Mouse (Mus musculus) limb, embryonic 15.5 days (tissue): ENCODE data around the gene Nid1. TPM values are rescaled to one million over a fixed set of nuclear protein-coding genes. Genes with fewer than 3 reads are reported as not detected.
A peak's percentile ranks its signal among the peaks of the same experiment; 100 is the strongest.

Experiments used
- ATAC-seq: fragments of 200-750 bp; cut with Nextera tagmentation; 2 replicates; pipeline ENCODE4 v1.8.0; 2017; ENCODE audit warnings: low read depth, moderate TSS enrichment; ENCODE audit not compliant: insufficient number of reproducible peaks, low FRiP score, low TSS enrichment
- H3K27ac ChIP-seq: fragments of 300-500 bp; sonication (generic); 2 replicates; pipeline ENCODE4 v1.5.1; 2015; ENCODE audit warnings: moderate library complexity, mild to moderate bottlenecking, inconsistent platforms
- H3K27me3 ChIP-seq: fragments of 300-500 bp; sonication (generic); 2 replicates; pipeline ENCODE4 v1.6.1; 2015; ENCODE audit warnings: inconsistent platforms
- H3K36me3 ChIP-seq: fragments of 300-500 bp; sonication (generic); 2 replicates; pipeline ENCODE4 v1.6.1; 2015; ENCODE audit warnings: inconsistent platforms
- H3K4me1 ChIP-seq: fragments of 300-500 bp; sonication (generic); 2 replicates; pipeline ENCODE4 v1.6.1; 2015; ENCODE audit warnings: inconsistent platforms
- H3K4me2 ChIP-seq: fragments of 300-500 bp; sonication (generic); 2 replicates; pipeline ENCODE4 v1.6.1; 2015; ENCODE audit warnings: mild to moderate bottlenecking, inconsistent platforms
- H3K4me3 ChIP-seq: fragments of 300-500 bp; sonication (generic); 2 replicates; pipeline ENCODE4 v1.5.1; 2015; ENCODE audit warnings: mild to moderate bottlenecking, inconsistent platforms
- H3K9ac ChIP-seq: fragments of 300-500 bp; sonication (generic); 2 replicates; pipeline ENCODE4 v1.6.1; 2015; ENCODE audit warnings: inconsistent platforms
- H3K9me3 ChIP-seq: fragments of 300-500 bp; sonication (generic); 2 replicates; pipeline ENCODE4 v1.6.1; 2016; ENCODE audit warnings: inconsistent platforms
- WGBS: fragments of 180-500 bp; shearing (Covaris S2); methylation state at CpG from one replicate; pipeline ENCODE4 v1.1.7; 2015; 5-methylcytosine and 5-hydroxymethylcytosine counted together
- polyA plus RNA-seq: library from polyadenylated mRNA; unstranded; fragments of >200 nt; fragmentation: Nextera tagmentation; extraction: Ambion mirVana; gene quantifications from 2 replicates; pipeline ENCODE4 v1.2.1, GENCODE M21; 2015

Nid1 gene
- polyA plus RNA-seq, 1 experiment from 2014 or later, result 116 TPM

DNA sequence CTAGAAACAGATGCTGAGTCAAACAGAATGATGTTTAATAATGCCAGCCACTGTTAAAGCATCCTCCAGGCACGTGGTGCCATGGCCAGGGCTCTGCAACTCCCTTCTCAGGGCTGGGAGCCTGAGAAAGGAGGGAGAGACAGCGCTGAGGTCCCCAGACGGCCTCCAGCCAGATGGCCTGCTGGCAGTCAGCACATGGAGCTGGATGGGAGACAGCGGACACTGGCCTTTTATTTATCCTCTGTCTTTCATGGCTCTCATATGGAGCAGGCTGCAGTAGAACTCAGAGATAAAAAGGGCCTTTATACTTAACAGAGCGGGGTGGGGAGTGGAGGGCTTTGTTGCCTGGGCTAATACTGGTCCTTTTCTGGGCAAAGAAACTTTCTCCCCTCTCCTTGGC lies 43.7 kb downstream of the Nid1 start:
- H3K4me3 ChIP-seq, result no peak overlapping the region
- H3K27ac ChIP-seq, result 0 out of 2 replicates have a peak overlapping the region, but pooled peaks have one; percentile 7
- ATAC-seq, result no peak
- H3K4me2 ChIP-seq, result no peak overlapping the region
- 59% methylated on average over 5 of the region's 5 CpGs for WGBS
- H3K27me3 ChIP-seq, result no peaks in the 10 kb centered on the region
- 0 out of 2 replicates have a peak, but pooled peaks cover 4% of the 10 kb centered on the region for H3K4me1 ChIP-seq
- H3K9ac ChIP-seq, result no peak overlapping the region
- H3K36me3 ChIP-seq, result peaks cover 47% of the 10 kb centered on the region
- H3K9me3 ChIP-seq, result no peaks in the 10 kb centered on the region

GRCm38 (mm10) chr13:13481875-13482674 lies 44.7 kb downstream of the Nid1 start:
- no peak overlapping the region for H3K4me3 ChIP-seq
- no peak overlapping the region for H3K4me2 ChIP-seq
- H3K4me1 ChIP-seq, result 0 out of 2 replicates have a peak, but pooled peaks cover 4% of the 10 kb centered on the region
- H3K9me3 ChIP-seq, result no peaks in the 10 kb centered on the region
- no peak overlapping the region for H3K27ac ChIP-seq
- ATAC-seq, result no peak
- H3K27me3 ChIP-seq, result no peaks in the 10 kb centered on the region
- H3K36me3 ChIP-seq, result peaks cover 40% of the 10 kb centered on the region
- 86% methylated on average over 16 of the region's 16 CpGs for WGBS
- H3K9ac ChIP-seq, result no peak overlapping the region

- H3K4me1 ChIP-seq, result peaks cover 8% of the 10 kb centered on the region; the same call in 1 of the 2 replicates
- ATAC-seq, result no peak
- no peak overlapping the region for H3K27ac ChIP-seq
- no peaks in the 10 kb centered on the region for H3K9me3 ChIP-seq
- no peak overlapping the region for H3K9ac ChIP-seq
- no peak overlapping the region for H3K4me2 ChIP-seq
- 56% methylated on average over 7 of the region's 7 CpGs for WGBS
- H3K4me3 ChIP-seq, result no peak overlapping the region
- no peaks in the 10 kb centered on the region for H3K27me3 ChIP-seq
- peaks cover 27% of the 10 kb centered on the region for H3K36me3 ChIP-seq
These were observed 47.0 kb downstream of the Nid1 start for GRCm38 (mm10) chr13:13484351-13484751.

DNA sequence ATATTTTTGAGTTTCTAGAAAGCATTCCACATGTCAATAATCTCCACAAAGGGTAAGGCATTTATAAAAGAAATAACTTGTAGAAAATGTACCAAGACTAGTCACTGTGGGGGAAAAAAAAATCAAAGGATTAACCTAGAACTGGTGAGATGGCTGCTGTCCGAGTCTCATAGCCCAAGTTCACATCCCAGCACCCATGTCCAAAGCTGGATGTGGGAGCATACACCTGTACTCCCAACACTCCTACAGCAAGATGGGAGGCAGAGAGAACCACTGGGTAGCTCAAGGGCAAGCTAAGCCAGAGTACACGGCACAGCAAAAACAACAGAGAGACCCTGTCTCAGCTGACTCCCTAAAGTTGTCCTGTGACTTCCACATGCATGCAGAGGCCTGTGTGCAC lies 47.5 kb downstream of the Nid1 start:
- WGBS, result 72% methylated on average over 2 of the region's 2 CpGs

DNA sequence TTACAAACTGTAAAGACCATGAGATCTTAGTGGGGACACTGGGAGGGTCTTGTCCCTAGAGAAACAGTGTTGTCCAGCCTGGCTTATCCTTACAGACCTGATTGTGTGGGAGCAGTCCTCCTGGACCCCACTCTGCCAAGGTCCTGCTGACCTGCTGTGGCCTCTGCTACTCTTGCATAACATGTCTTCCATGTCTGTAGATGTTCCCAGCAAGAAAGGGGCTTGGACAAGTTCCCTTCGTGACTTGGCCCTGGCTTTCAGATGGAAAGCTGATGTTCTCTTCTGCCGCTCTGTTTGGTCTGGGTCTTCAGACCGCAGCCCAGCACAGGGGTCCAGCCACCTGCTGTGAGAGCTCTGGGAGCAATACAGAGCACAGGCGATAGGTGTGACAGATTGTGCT lies 48.3 kb downstream of the Nid1 start:
- Histone ChIP-seq H3K36me3 (peaks cover 26% of the 10 kb centered on the region), H3K9me3 (no peaks in the 10 kb centered on the region), H3K4me3 (no peak overlapping the region), H3K27me3 (no peaks in the 10 kb centered on the region), H3K4me1 (peaks cover 14% of the 10 kb centered on the region; the same call in 1 of the 2 replicates), H3K4me2 (no peak overlapping the region), H3K9ac (no peak overlapping the region), H3K27ac (no peak overlapping the region)
- ATAC-seq, result no peak
- 78% methylated on average over 4 of the region's 4 CpGs for WGBS

More for the DNA sequence above, 47.5 kb downstream of the Nid1 start:
- no peak for ATAC-seq
- no peak overlapping the region for H3K27ac ChIP-seq
- H3K27me3 ChIP-seq, result no peaks in the 10 kb centered on the region
- H3K9ac ChIP-seq, result no peak overlapping the region
- H3K4me2 ChIP-seq, result no peak overlapping the region
- no peak overlapping the region for H3K4me3 ChIP-seq
- H3K4me1 ChIP-seq, result peaks cover 8% of the 10 kb centered on the region; the same call in 1 of the 2 replicates
- H3K9me3 ChIP-seq, result no peaks in the 10 kb centered on the region
- H3K36me3 ChIP-seq, result peaks cover 27% of the 10 kb centered on the region

DNA sequence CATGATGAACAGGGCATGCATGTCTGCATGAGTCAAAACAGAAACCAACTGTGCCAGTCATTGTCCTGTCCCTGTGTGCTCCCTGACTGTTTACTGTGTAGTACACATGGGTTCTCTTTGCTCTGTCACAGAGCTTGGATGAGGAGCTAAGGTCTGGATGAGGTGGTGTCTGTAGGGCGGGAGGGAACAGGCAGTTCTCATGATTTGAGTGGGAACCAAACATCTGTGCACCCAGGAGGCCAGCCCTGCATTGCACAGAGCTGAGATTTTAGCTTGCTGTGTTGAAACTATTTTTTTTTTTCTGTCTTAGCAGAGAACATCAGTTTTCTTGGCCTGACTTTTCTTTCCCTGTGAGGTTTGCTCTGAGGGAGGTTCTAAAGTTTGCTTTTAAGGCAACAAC lies 50.5 kb downstream of the Nid1 start:
- H3K27me3 ChIP-seq, result no peaks in the 10 kb centered on the region
- H3K4me1 ChIP-seq, result peaks cover 14% of the 10 kb centered on the region; the same call in 1 of the 2 replicates
- no peak overlapping the region for H3K9ac ChIP-seq
- H3K27ac ChIP-seq, result no peak overlapping the region
- H3K9me3 ChIP-seq, result no peaks in the 10 kb centered on the region
- WGBS, result 79% methylated on average over 1 of the region's 1 CpGs
- H3K36me3 ChIP-seq, result peaks cover 9% of the 10 kb centered on the region
- H3K4me2 ChIP-seq, result no peak overlapping the region
- no peak overlapping the region for H3K4me3 ChIP-seq
- no peak for ATAC-seq

- Histone ChIP-seq H3K27me3 (no peaks in the 10 kb centered on the region), H3K4me1 (peaks cover 14% of the 10 kb centered on the region; the same call in 1 of the 2 replicates), H3K9me3 (no peaks in the 10 kb centered on the region), H3K27ac (no peak overlapping the region), H3K4me2 (no peak overlapping the region), H3K9ac (no peak overlapping the region), H3K36me3 (peaks cover 12% of the 10 kb centered on the region), H3K4me3 (no peak overlapping the region)
- no peak for ATAC-seq
- WGBS, result 32% methylated on average over 5 of the region's 5 CpGs
These were observed 52.5 kb downstream of the Nid1 start for GRCm38 (mm10) chr13:13489861-13490260.

DNA sequence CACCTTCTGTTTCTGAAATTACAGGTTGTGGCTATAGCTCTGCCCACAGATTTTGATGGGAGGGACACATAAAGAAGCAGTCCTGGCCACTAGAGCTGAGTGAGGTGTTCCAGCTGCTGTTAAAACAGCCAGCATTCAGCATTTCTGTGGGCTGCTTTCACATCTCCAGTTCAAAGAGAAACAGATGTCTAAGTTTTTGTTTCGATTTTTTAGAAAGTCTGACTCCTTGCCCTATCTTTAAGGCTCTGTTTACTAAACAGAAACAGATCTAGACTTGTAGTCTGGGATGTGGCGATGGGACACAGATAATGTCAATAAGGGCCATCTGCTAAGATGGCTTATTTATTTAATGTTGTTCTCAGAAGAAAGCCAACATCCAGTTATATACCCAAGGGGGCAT lies 54.8 kb downstream of the Nid1 start:
- 53% methylated on average over 2 of the region's 2 CpGs for WGBS
- peaks cover 5% of the 10 kb centered on the region; the same call in 1 of the 2 replicates for H3K36me3 ChIP-seq
- no peak overlapping the region for H3K4me3 ChIP-seq
- H3K4me2 ChIP-seq, result no peak overlapping the region
- H3K4me1 ChIP-seq, result peaks cover 10% of the 10 kb centered on the region; the same call in 1 of the 2 replicates
- ATAC-seq, result no peak
- peak overlapping the region; percentile 38; the same call in 1 of the 2 replicates for H3K27ac ChIP-seq
- no peaks in the 10 kb centered on the region for H3K27me3 ChIP-seq
- H3K9ac ChIP-seq, result no peak overlapping the region
- H3K9me3 ChIP-seq, result no peaks in the 10 kb centered on the region

DNA sequence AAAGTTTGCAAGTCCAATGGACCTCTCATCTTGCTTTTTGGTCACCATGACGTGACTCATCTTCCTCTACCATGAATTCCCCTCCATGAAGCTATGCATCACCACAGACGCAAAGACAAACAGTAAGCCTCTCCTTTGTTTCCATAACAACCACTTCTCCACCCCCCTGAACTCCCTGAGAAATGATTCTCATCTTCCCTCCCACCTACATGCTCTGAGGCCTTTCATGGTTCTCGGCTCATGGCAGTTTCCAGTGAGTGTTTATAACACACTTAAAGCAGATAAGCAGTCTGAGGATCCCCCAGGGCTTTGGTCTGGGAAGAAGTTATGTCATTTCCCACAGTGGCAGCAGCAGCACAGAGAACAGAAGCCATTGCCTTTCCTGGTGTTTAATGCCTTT lies 56.2 kb downstream of the Nid1 start:
- H3K27me3 ChIP-seq, result no peaks in the 10 kb centered on the region
- no peak overlapping the region for H3K9ac ChIP-seq
- H3K4me1 ChIP-seq, result peaks cover 10% of the 10 kb centered on the region; the same call in 1 of the 2 replicates
- H3K27ac ChIP-seq, result no peak overlapping the region
- peaks cover 9% of the 10 kb centered on the region; the same call in 1 of the 2 replicates for H3K36me3 ChIP-seq
- H3K4me3 ChIP-seq, result no peak overlapping the region
- H3K4me2 ChIP-seq, result no peak overlapping the region
- ATAC-seq, result no peak
- no peaks in the 10 kb centered on the region for H3K9me3 ChIP-seq
- WGBS, result 47% methylated on average over 3 of the region's 3 CpGs

- no peaks in the 10 kb centered on the region for H3K9me3 ChIP-seq
- WGBS, result 66% methylated on average over 2 of the region's 2 CpGs
- no peak overlapping the region for H3K4me2 ChIP-seq
- H3K27me3 ChIP-seq, result no peaks in the 10 kb centered on the region
- H3K27ac ChIP-seq, result no peak overlapping the region
- H3K36me3 ChIP-seq, result peaks cover 25% of the 10 kb centered on the region; the same call in 1 of the 2 replicates
- no peak for ATAC-seq
- no peaks in the 10 kb centered on the region for H3K4me1 ChIP-seq
- H3K4me3 ChIP-seq, result no peak overlapping the region
- no peak overlapping the region for H3K9ac ChIP-seq
These were observed 60.7 kb downstream of the Nid1 start for GRCm38 (mm10) chr13:13498022-13498421.

GRCm38 (mm10) chr13:13502406-13502805 lies 65.1 kb downstream of the Nid1 start:
- Histone ChIP-seq H3K27me3 (no peaks in the 10 kb centered on the region), H3K4me1 (no peaks in the 10 kb centered on the region), H3K27ac (no peak overlapping the region), H3K4me2 (no peak overlapping the region), H3K36me3 (peaks cover 30% of the 10 kb centered on the region), H3K9ac (no peak overlapping the region), H3K9me3 (no peaks in the 10 kb centered on the region), H3K4me3 (no peak overlapping the region)
- no peak for ATAC-seq
- WGBS, result 88% methylated on average over 10 of the region's 10 CpGs

DNA sequence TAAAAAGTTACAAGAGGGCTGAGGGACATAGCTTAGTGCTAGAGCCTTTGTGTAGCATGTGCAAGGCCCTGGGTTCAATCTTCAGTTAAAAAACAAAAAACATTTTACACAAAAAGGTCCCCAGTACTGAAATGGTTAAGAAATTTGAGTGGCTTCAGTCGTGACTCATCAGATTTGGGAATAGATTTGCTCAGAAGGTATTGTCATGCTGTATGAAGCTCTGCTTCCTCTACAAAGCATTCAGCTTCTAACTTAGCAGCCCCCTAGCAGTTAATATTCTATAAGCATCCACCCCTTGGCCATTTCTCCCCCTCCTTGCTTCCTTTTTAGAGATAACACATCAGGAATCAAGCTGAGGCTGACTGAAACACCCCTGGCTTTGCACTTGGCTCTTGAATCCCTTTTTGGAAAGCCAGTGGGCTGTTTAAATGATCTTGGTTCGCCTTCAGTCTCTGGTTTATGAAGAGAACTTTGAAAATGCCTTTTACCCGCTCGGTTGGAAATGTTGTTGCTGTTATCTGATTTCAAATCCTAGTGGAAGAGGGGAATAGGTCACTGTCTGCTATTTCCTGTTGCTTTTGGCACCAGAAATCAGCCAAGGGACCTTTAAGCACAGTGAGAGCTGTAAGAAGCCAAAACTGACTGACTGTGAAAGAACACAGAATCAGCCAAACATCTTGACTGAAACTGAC lies 66.5 kb downstream of the Nid1 start:
- Histone ChIP-seq H3K36me3 (peaks cover 42% of the 10 kb centered on the region), H3K27me3 (no peaks in the 10 kb centered on the region), H3K4me3 (no peak overlapping the region), H3K4me2 (no peak overlapping the region), H3K9ac (no peak overlapping the region), H3K27ac (peak overlapping the region; percentile 48), H3K4me1 (no peaks in the 10 kb centered on the region), H3K9me3 (no peaks in the 10 kb centered on the region)
- no peak; the same call in 1 of the 2 replicates for ATAC-seq
- WGBS, result 41% methylated on average over 4 of the region's 4 CpGs
